In the genomic region with DNA sequence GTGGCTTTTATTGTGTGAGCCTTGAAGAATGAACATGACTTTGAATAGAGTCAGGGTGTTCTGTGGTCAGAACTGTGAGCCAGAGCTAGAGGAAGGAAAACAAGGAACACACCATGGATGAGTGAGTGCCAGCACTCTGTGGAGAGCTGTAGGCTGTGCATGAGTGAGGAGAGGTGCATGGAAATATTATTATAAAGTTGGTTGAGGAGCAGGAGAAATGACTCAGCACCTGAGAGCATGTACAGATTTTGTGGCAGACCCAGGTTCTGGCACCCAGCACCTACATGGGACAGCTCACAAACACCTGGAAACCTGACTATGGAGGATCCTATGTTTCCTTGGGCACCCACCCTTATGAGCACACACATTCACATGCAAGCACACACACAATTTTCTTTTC, we compare ENCODE assay signal across 43 mouse cellular contexts. TPM values are rescaled to one million over a fixed set of nuclear protein-coding genes. Genes with fewer than 3 reads are reported as not detected.
"Had no signal": no experiment of that assay in that cellular context is flagged by ENCODE, and none has a peak within 500 bp of the region (broad histone marks: within the 10 kb centered on the region; RNA-seq: fewer than 3 reads in every experiment).

No protein-coding gene starts in this region.

- H3K4me1 ChIP-seq: hindbrain, embryonic 12.5 days had no signal

- H3K4me2 ChIP-seq: heart, embryonic 11.5 days; heart, embryonic 12.5 days; heart, embryonic 13.5 days; heart, embryonic 15.5 days; hindbrain, embryonic 12.5 days; hindbrain, embryonic 13.5 days; hindbrain, embryonic 14.5 days; hindbrain, embryonic 15.5 days; intestine, embryonic 15.5 days; kidney, embryonic 15.5 days had no signal

- H3K9ac ChIP-seq: heart, embryonic 12.5 days; heart, embryonic 13.5 days; heart, embryonic 15.5 days; hindbrain, embryonic 12.5 days; hindbrain, embryonic 13.5 days; hindbrain, embryonic 14.5 days; hindbrain, embryonic 15.5 days; intestine, embryonic 15.5 days; kidney, embryonic 15.5 days had no signal

- H3K9me3 ChIP-seq: heart, embryonic 10.5 days; heart, embryonic 12.5 days; heart, embryonic 13.5 days; heart, embryonic 15.5 days; hindbrain, embryonic 10.5 days; hindbrain, embryonic 12.5 days; hindbrain, embryonic 13.5 days; hindbrain, embryonic 15.5 days; intestine, embryonic 15.5 days; kidney, embryonic 15.5 days had no signal

- DNase-seq: heart, postnatal 10 days; heart, postnatal 14 days; heart, postnatal 4 days; kidney, adult 11 months; kidney, adult 18-20 months; kidney, adult 2 months; kidney, adult 8-10 months; kidney, adult 9 months; kidney, postnatal 10 days; kidney, postnatal 14 days; kidney, postnatal 25 days; kidney, postnatal 36 days; kidney, postnatal 4 days; layer of hippocampus, adult 9-11 months; layer of hippocampus, postnatal 36 days had no signal

- H3K27ac ChIP-seq: heart, embryonic 10.5 days; heart, embryonic 13.5 days; heart, embryonic 15.5 days; hindbrain, embryonic 10.5 days; hindbrain, embryonic 12.5 days; hindbrain, embryonic 13.5 days; hindbrain, embryonic 14.5 days; hindbrain, embryonic 15.5 days; hindbrain, postnatal 0 days; intestine, embryonic 15.5 days; kidney, embryonic 15.5 days; kidney, postnatal 0 days; left cerebral cortex, adult 2 months had no signal

- ATAC-seq: hindbrain, embryonic 16.5 days; hindbrain, postnatal 0 days; inflammation-experienced regulatory T-cells, adult 6 months; intestine, embryonic 15.5 days; intestine, embryonic 16.5 days; intestine, postnatal 0 days had no signal

- H3K36me3 ChIP-seq: heart, embryonic 10.5 days; heart, embryonic 12.5 days; heart, embryonic 13.5 days; heart, embryonic 15.5 days; hindbrain, embryonic 10.5 days; hindbrain, embryonic 12.5 days; hindbrain, embryonic 13.5 days; hindbrain, embryonic 15.5 days; intestine, embryonic 15.5 days; kidney, embryonic 15.5 days had no signal

- H3K27me3 ChIP-seq: heart, embryonic 12.5 days; heart, embryonic 13.5 days; heart, embryonic 15.5 days; hindbrain, embryonic 12.5 days; hindbrain, embryonic 13.5 days; hindbrain, embryonic 15.5 days; intestine, embryonic 15.5 days; kidney, embryonic 15.5 days had no signal

- H3K4me3 ChIP-seq: heart, embryonic 10.5 days; heart, embryonic 12.5 days; heart, embryonic 13.5 days; heart, embryonic 15.5 days; hindbrain, embryonic 10.5 days; hindbrain, embryonic 12.5 days; hindbrain, embryonic 13.5 days; hindbrain, embryonic 15.5 days; intestine, embryonic 15.5 days; kidney, embryonic 15.5 days; left cerebral cortex, adult 2 months had no signal

RNA-seq across cellular contexts. Expression of gene Ninj2, which starts 11.9 kb away (rescaled TPM):
- total RNA-seq: heart, postnatal 10 days; heart, postnatal 14 days; heart, postnatal 25 days; heart, postnatal 4 days; hematopoietic stem cell, adult 5-6 weeks; hindbrain, postnatal 0 days had no signal
- polyA plus RNA-seq: heart, embryonic 10.5 days; heart, embryonic 11.5 days; heart, embryonic 12.5 days; heart, embryonic 13.5 days; heart, embryonic 14.5 days; heart, embryonic 16.5 days; heart, postnatal 0 days; hindbrain, embryonic 10.5 days; hindbrain, embryonic 11.5 days; hindbrain, embryonic 12.5 days; hindbrain, embryonic 13.5 days; hindbrain, embryonic 14.5 days; hindbrain, embryonic 15.5 days; hindbrain, embryonic 16.5 days; hindbrain, postnatal 0 days; intestine, embryonic 14.5 days; intestine, embryonic 15.5 days; intestine, postnatal 0 days; kidney, adult 2 months; kidney, embryonic 14.5 days; kidney, embryonic 15.5 days; kidney, postnatal 0 days; large intestine, adult 2 months had no signal
